In the genomic region with DNA sequence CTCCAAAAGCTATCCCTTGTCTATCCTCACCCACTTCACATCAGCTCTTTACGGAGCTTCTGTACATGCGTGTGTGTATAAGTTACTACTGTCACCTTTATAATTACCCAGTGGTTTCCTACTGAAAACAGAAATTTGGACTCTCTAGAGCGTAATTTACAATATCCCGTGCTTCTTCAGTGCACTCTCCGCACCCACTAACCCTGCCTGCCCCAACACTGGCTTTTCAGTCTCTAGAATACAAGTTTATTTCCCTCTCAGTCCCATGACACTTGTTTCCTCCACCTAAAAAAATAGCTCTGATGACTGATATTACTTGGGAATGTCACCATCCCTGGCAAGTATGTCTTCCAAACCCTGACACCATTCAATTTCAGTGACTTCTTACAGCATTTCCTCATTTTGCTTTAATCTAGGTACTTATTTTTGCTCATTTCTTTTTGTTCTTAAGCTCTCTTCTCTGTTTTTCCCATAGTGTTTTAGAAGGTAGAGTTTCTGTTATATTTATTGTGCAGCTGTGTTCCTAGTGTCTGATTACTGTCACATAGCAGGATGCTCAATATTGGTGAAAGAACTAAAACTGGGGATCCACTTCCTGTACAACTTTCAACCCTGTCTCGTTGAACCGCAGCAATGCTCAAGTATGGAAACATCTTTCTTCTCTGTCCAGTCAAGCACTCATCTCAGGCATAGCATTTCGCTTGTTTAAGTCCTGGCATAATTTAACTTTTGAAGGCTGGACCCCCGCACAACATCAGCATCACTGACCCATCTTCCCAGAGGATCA, we compare ENCODE assay signal across 9 mouse cellular contexts. TPM values are rescaled to one million over a fixed set of nuclear protein-coding genes. Genes with fewer than 3 reads are reported as not detected.
DNase-seq lines count a peak whose midpoint lies in the region; ATAC-seq and TF ChIP-seq lines count a peak whose summit lies in the region.
"Had no signal": no experiment of that assay in that cellular context is flagged by ENCODE, and none has a peak within 500 bp of the region (broad histone marks: within the 10 kb centered on the region; RNA-seq: fewer than 3 reads in every experiment).

No protein-coding gene starts in this region.

- H3K27me3 ChIP-seq in heart, embryonic 10.5 days (ENCODE audit: insufficient read depth, poor library complexity, severe bottlenecking), result no peaks in the 10 kb centered on the region
- H3K27me3 ChIP-seq in E14TG2a.4 (ENCODE audit: insufficient read depth, low read length), result no peaks in the 10 kb centered on the region
- no peaks in the 10 kb centered on the region for H3K27me3 ChIP-seq in forebrain, postnatal 0 days (ENCODE audit: insufficient read depth, low read length)

- DNase-seq in heart, embryonic 10.5 days (ENCODE audit: low spot score), result no peak
- DNase-seq in heart, postnatal 14 days, result no peak
- no peak for DNase-seq in forebrain, postnatal 0 days
- no peak for DNase-seq in urinary bladder, postnatal 25 days (ENCODE audit: low spot score)
- DNase-seq in left cerebral cortex, adult 8-10 months (ENCODE audit: low spot score in 2 of 2), result no peak
- DNase-seq in urinary bladder, postnatal 36 days (ENCODE audit: low spot score in 2 of 2), result no peak

- no peak for ATAC-seq in forebrain, postnatal 0 days

- peaks cover 54% of the 10 kb centered on the region for H3K79me2 ChIP-seq in macrophage (ENCODE audit: inconsistent target)

- peak overlapping the region; percentile 97 for H3K27ac ChIP-seq in heart, embryonic 10.5 days
- peak overlapping the region; percentile 97 for H3K27ac ChIP-seq in forebrain, postnatal 0 days (ENCODE audit: low read depth, low read length)
- H3K27ac ChIP-seq in macrophage, result peak overlapping the region; percentile 95

- H3K4me2 ChIP-seq in forebrain, postnatal 0 days (ENCODE audit: low read depth), result peak overlapping the region; percentile 67

- no peaks in the 10 kb centered on the region for H3K9me3 ChIP-seq in heart, embryonic 10.5 days
- no peaks in the 10 kb centered on the region for H3K9me3 ChIP-seq in E14TG2a.4 (ENCODE audit: low read length)
- H3K9me3 ChIP-seq in forebrain, postnatal 0 days (ENCODE audit: low read length), result no peaks in the 10 kb centered on the region

- no peaks in the 10 kb centered on the region for H3K36me3 ChIP-seq in heart, embryonic 10.5 days
- H3K36me3 ChIP-seq in E14TG2a.4 (ENCODE audit: insufficient read depth, low read length) (peaks cover 39% of the 10 kb centered on the region), macrophage (ENCODE audit: inconsistent target) (no peaks in the 10 kb centered on the region)
- H3K36me3 ChIP-seq in forebrain, postnatal 0 days (ENCODE audit: insufficient read depth), result no peaks in the 10 kb centered on the region

- intact Hi-C loops in heart, postnatal 14 days (cut with DNase I), result loop anchor here (2.0 kb wide), 2 partner anchors 45 to 119 kb away; no protein-coding TSS in a partner anchor

- no peak for TF ChIP-seq CTCF in E14TG2a.4 (conservative IDR thresholded peaks at IDR 0.05; ENCODE audit: low read length)
- no peak for TF ChIP-seq CTCF in forebrain, postnatal 0 days (IDR thresholded peaks at IDR 0.05; ENCODE audit: low read depth)

- H3K4me3 ChIP-seq in heart, embryonic 10.5 days, result peak overlapping the region; percentile 71
- H3K4me3 ChIP-seq in E14TG2a.4 (replicated peaks; ENCODE audit: low read length), result peak overlapping the region; percentile 88
- peak overlapping the region; percentile 58 for H3K4me3 ChIP-seq in forebrain, postnatal 0 days (ENCODE audit: low read depth, low read length)
- peak overlapping the region; percentile 53 for H3K4me3 ChIP-seq in macrophage (ENCODE audit: inconsistent target)

- WGBS in heart, embryonic 10.5 days, result 46% methylated on average over 9 of the region's 9 CpGs
- WGBS in forebrain, postnatal 0 days, result 40% methylated on average over 9 of the region's 9 CpGs
- WGBS in macrophage (ENCODE audit: missing documents), result 42% methylated on average over 9 of the region's 9 CpGs

- H3K9ac ChIP-seq in forebrain, postnatal 0 days, result peak overlapping the region; percentile 72

- peaks cover 46% of the 10 kb centered on the region for H3K4me1 ChIP-seq in heart, embryonic 10.5 days
- peaks cover 76% of the 10 kb centered on the region for H3K4me1 ChIP-seq in E14TG2a.4 (replicated peaks; ENCODE audit: low read depth, low read length)
- peaks cover 24% of the 10 kb centered on the region for H3K4me1 ChIP-seq in forebrain, postnatal 0 days (ENCODE audit: insufficient read depth)

RNA-seq across cellular contexts. Expression of gene Polr2a, which starts 0.9 kb away (rescaled TPM):
- 24.9 and 29.6 TPM in 2 replicates for polyA plus RNA-seq in heart, embryonic 10.5 days (2016; fragmentation: Nextera tagmentation; extraction: Ambion mirVana)
- total RNA-seq in heart, postnatal 14 days (2021), result 10 to 100 TPM; 35.6 to 37.5 TPM
- 11.1 and 20.5 TPM in 2 replicates for total RNA-seq in forebrain, postnatal 0 days (2014; rRNA removed)
- polyA plus RNA-seq in forebrain, postnatal 0 days (2015; fragmentation: Nextera tagmentation; extraction: Ambion mirVana), result 9.1 and 10.0 TPM in 2 replicates
- total RNA-seq in macrophage (2018; cell fraction: chromatin; rRNA removed), result 100 to 1,000 TPM in 17 of 26 experiments, 10 to 100 TPM in 9; 44.9 to 203 (median 109) TPM
- total RNA-seq in macrophage (2018; cell fraction: cytosol; rRNA removed), result 100 to 1,000 TPM in 13 of 26 experiments, 10 to 100 TPM in 13; 62.8 to 142 (median 98.7) TPM
- total RNA-seq in macrophage (2018; cell fraction: nucleus; rRNA removed), result 100 to 1,000 TPM in 20 of 26 experiments, 10 to 100 TPM in 6; 55.8 to 150 (median 113) TPM
- polyA plus RNA-seq in macrophage (2018), result 63.4 to 133 TPM (median 79.6 TPM) in 3 replicates
- 10 to 100 TPM; 48.6 to 56.4 (median 51.3) TPM for total RNA-seq in left cerebral cortex, adult 8-10 months (2022)

RNA-seq across cellular contexts. Expression of gene Slc35g3, which starts 4.3 kb away (rescaled TPM):
- 0.16 TPM in 1 of 2 replicates, not detected in the other for polyA plus RNA-seq in heart, embryonic 10.5 days (2016; fragmentation: Nextera tagmentation; extraction: Ambion mirVana)
- under 1 TPM in 1 of 2 experiments, not detected in 1; 0.12 TPM for total RNA-seq in heart, postnatal 14 days (2021)
- not detected in 2 replicates for total RNA-seq in forebrain, postnatal 0 days (2014; rRNA removed)
- polyA plus RNA-seq in forebrain, postnatal 0 days (2015; fragmentation: Nextera tagmentation; extraction: Ambion mirVana), result 0.21 TPM in 1 of 2 replicates, not detected in the other
- not detected for total RNA-seq in macrophage (2018; cell fraction: chromatin; rRNA removed)
- not detected for total RNA-seq in macrophage (2018; cell fraction: cytosol; rRNA removed)
- not detected for total RNA-seq in macrophage (2018; cell fraction: nucleus; rRNA removed)
- polyA plus RNA-seq in macrophage (2018), result not detected in 3 replicates
- not detected for total RNA-seq in left cerebral cortex, adult 8-10 months (2022)
- total RNA-seq: hematopoietic stem cell, adult 5-6 weeks had no signal

RNA-seq across cellular contexts. Expression of gene Zbtb4, which starts 8.2 kb away (rescaled TPM):
- 1.7 and 2.4 TPM in 2 replicates for polyA plus RNA-seq in heart, embryonic 10.5 days (2016; fragmentation: Nextera tagmentation; extraction: Ambion mirVana)
- total RNA-seq in heart, postnatal 14 days (2021), result 10 to 100 TPM; 36.5 to 43.3 TPM
- total RNA-seq in forebrain, postnatal 0 days (2014; rRNA removed), result 20.3 and 22.9 TPM in 2 replicates
- 2.1 and 2.7 TPM in 2 replicates for polyA plus RNA-seq in forebrain, postnatal 0 days (2015; fragmentation: Nextera tagmentation; extraction: Ambion mirVana)
- 10 to 100 TPM in 21 of 26 experiments, 1 to 10 TPM in 5; 6.7 to 40.7 (median 21.4) TPM for total RNA-seq in macrophage (2018; cell fraction: chromatin; rRNA removed)
- total RNA-seq in macrophage (2018; cell fraction: cytosol; rRNA removed), result 10 to 100 TPM in 25 of 26 experiments, 1 to 10 TPM in 1; 8.5 to 18.3 (median 13.5) TPM
- 10 to 100 TPM in 22 of 26 experiments, 1 to 10 TPM in 4; 6.5 to 34.8 (median 18.1) TPM for total RNA-seq in macrophage (2018; cell fraction: nucleus; rRNA removed)
- 11.6 to 17.8 TPM (median 12.0 TPM) in 3 replicates for polyA plus RNA-seq in macrophage (2018)
- 100 to 1,000 TPM; 138 to 158 (median 147) TPM for total RNA-seq in left cerebral cortex, adult 8-10 months (2022)

RNA-seq across cellular contexts. Expression of gene Chrnb1, which starts 38.2 kb away (rescaled TPM):
- 3.9 and 4.9 TPM in 2 replicates for polyA plus RNA-seq in heart, embryonic 10.5 days (2016; fragmentation: Nextera tagmentation; extraction: Ambion mirVana)
- 1 to 10 TPM; 5.4 to 6.0 TPM for total RNA-seq in heart, postnatal 14 days (2021)
- 0.33 and 3.8 TPM in 2 replicates for total RNA-seq in forebrain, postnatal 0 days (2014; rRNA removed)
- 0.69 and 1.2 TPM in 2 replicates for polyA plus RNA-seq in forebrain, postnatal 0 days (2015; fragmentation: Nextera tagmentation; extraction: Ambion mirVana)
- under 1 TPM in 6 of 26 experiments, not detected in 20; 0.41 to 0.78 (median 0.60) TPM for total RNA-seq in macrophage (2018; cell fraction: chromatin; rRNA removed)
- total RNA-seq in macrophage (2018; cell fraction: cytosol; rRNA removed), result under 1 TPM in 14 of 26 experiments, not detected in 12; 0.06 to 0.18 (median 0.09) TPM
- under 1 TPM in 9 of 26 experiments, not detected in 17; 0.22 to 0.94 (median 0.28) TPM for total RNA-seq in macrophage (2018; cell fraction: nucleus; rRNA removed)
- polyA plus RNA-seq in macrophage (2018), result not detected in 3 replicates
- total RNA-seq in left cerebral cortex, adult 8-10 months (2022), result 1 to 10 TPM in 2 of 4 experiments, under 1 TPM in 2; 0.51 to 1.2 (median 0.92) TPM

RNA-seq across cellular contexts. Expression of gene Fgf11, which starts 44.2 kb away (rescaled TPM):
- 0.97 and 1.1 TPM in 2 replicates for polyA plus RNA-seq in heart, embryonic 10.5 days (2016; fragmentation: Nextera tagmentation; extraction: Ambion mirVana)
- total RNA-seq in heart, postnatal 14 days (2021), result 1 to 10 TPM; 2.6 to 2.8 TPM
- total RNA-seq in forebrain, postnatal 0 days (2014; rRNA removed), result 10.1 and 15.9 TPM in 2 replicates
- polyA plus RNA-seq in forebrain, postnatal 0 days (2015; fragmentation: Nextera tagmentation; extraction: Ambion mirVana), result 1.6 and 3.1 TPM in 2 replicates
- 1 to 10 TPM in 12 of 26 experiments, under 1 TPM in 8, not detected in 6; 0.22 to 2.7 (median 1.1) TPM for total RNA-seq in macrophage (2018; cell fraction: chromatin; rRNA removed)
- 1 to 10 TPM in 10 of 26 experiments, under 1 TPM in 16; 0.30 to 1.5 (median 0.81) TPM for total RNA-seq in macrophage (2018; cell fraction: cytosol; rRNA removed)
- 1 to 10 TPM in 11 of 26 experiments, under 1 TPM in 14, not detected in 1; 0.24 to 7.0 (median 0.85) TPM for total RNA-seq in macrophage (2018; cell fraction: nucleus; rRNA removed)
- polyA plus RNA-seq in macrophage (2018), result 0.69 to 2.7 TPM (median 2.3 TPM) in 3 replicates
- total RNA-seq in left cerebral cortex, adult 8-10 months (2022), result 10 to 100 TPM; 18.8 to 22.3 (median 19.7) TPM
